Mouse (Mus musculus) lung, postnatal 0 days (tissue): ENCODE data around the gene Xlr. TPM values are rescaled to one million over a fixed set of nuclear protein-coding genes. Genes with fewer than 3 reads are reported as not detected.
A peak's percentile ranks its signal among the peaks of the same experiment; 100 is the strongest.
"Not testable (repeated sequence)": the region's sequence is repeated elsewhere in the genome, so short reads cannot be mapped to it uniquely, and the experiment has no call there.

Source experiments
- ATAC-seq: fragments of 200-750 bp; cut with Nextera tagmentation; 2 replicates; pipeline ENCODE4 v1.8.0; 2017; ENCODE audit warnings: moderate library complexity
- DNase-seq: peaks from one replicate; pipeline ENCODE4 v3.0.0-alpha.2; 2016; ENCODE audit warnings: low spot score
- H3K27ac ChIP-seq: fragments of 300-500 bp; sonication (generic); 2 replicates; pipeline ENCODE4 v1.5.1; 2014; ENCODE audit warnings: antibody characterized with exemption, mild to moderate bottlenecking, low read length, mixed read lengths
- H3K27me3 ChIP-seq: fragments of 300-500 bp; sonication (generic); replicated peaks from 2 replicates; pipeline ENCODE4 v1.6.1; 2014; ENCODE audit warnings: low read length, mixed read lengths; ENCODE audit not compliant: insufficient read depth
- H3K36me3 ChIP-seq: fragments of 300-500 bp; sonication (generic); 2 replicates; pipeline ENCODE4 v1.6.1; 2014; ENCODE audit warnings: low read length, mixed read lengths; ENCODE audit not compliant: insufficient read depth
- H3K4me1 ChIP-seq: fragments of 300-500 bp; sonication (generic); 2 replicates; pipeline ENCODE4 v1.6.1; 2014; ENCODE audit warnings: antibody characterized with exemption, low read depth, low read length, mixed read lengths; ENCODE audit not compliant: insufficient read depth
- H3K4me2 ChIP-seq: fragments of 300-500 bp; sonication (generic); replicated peaks from 2 replicates; pipeline ENCODE4 v1.6.1; 2014; ENCODE audit warnings: low read depth, mild to moderate bottlenecking, low read length, moderate library complexity, mixed read lengths
- H3K4me3 ChIP-seq: fragments of 300-500 bp; sonication (generic); 2 replicates; pipeline ENCODE4 v1.5.1; 2014; ENCODE audit warnings: low read depth, low read length
- H3K9ac ChIP-seq: fragments of 300-500 bp; sonication (generic); replicated peaks from 2 replicates; pipeline ENCODE4 v1.6.1; 2014; ENCODE audit warnings: low read depth, mild to moderate bottlenecking
- H3K9me3 ChIP-seq: fragments of 300-500 bp; sonication (generic); 2 replicates; pipeline ENCODE4 v1.6.1; 2016; ENCODE audit warnings: low read length, mixed read lengths
- CTCF ChIP-seq: IDR thresholded peaks from 2 replicates; pipeline ENCODE4 v1.5.1; 2016; ENCODE audit warnings: antibody characterized with exemption, mild to moderate bottlenecking
- EP300 ChIP-seq: IDR thresholded peaks from 2 replicates; pipeline ENCODE4 v1.6.1; 2016; ENCODE audit warnings: antibody characterized with exemption, mild to moderate bottlenecking, control low read depth
- WGBS: fragments of 180-500 bp; shearing (Covaris S2); extraction: QIAGEN DNeasy Blood & Tissue Kit; methylation state at CpG from one replicate; pipeline ENCODE4 v1.1.7; 2014; 5-methylcytosine and 5-hydroxymethylcytosine counted together
- polyA plus RNA-seq: library from polyadenylated mRNA; unstranded; fragments of >200 nt; fragmentation: Nextera tagmentation; extraction: Ambion mirVana; gene quantifications from 2 replicates; pipeline ENCODE4 v1.2.1, GENCODE M21; 2015

The Xlr gene
- 3.9 and 4.2 TPM in 2 replicates for polyA plus RNA-seq

DNA sequence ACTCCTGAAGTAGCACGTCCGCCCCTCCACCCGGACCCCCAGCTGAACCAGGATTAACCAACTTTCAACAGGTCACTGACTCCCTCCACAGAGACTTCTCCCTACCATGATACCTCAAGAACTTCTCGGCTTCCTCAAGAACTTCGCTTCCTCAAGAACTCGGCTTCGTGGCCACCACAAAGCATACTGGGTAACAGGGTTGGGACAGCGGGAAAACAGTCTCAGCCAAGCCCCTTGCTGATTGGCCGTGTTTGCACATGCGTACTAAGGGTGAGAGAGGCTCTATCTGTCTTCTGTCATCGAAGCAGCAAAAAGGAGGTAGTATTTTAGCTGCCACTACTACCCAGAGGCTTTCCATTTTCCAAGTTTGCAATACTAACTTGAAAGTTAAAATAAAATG is at the start of gene Xlr:
Gene Xlr (minus strand): TSS at position 188 of the 400 bp plus-strand sequence.
- H3K9me3 ChIP-seq, ATAC-seq, H3K4me1 ChIP-seq, H3K4me2 ChIP-seq, H3K36me3 ChIP-seq, H3K9ac ChIP-seq, H3K27me3 ChIP-seq, DNase-seq, H3K27ac ChIP-seq, H3K4me3 ChIP-seq: not testable (repeated sequence)
- 81% methylated on average over 11 of the region's 11 CpGs for WGBS

DNA sequence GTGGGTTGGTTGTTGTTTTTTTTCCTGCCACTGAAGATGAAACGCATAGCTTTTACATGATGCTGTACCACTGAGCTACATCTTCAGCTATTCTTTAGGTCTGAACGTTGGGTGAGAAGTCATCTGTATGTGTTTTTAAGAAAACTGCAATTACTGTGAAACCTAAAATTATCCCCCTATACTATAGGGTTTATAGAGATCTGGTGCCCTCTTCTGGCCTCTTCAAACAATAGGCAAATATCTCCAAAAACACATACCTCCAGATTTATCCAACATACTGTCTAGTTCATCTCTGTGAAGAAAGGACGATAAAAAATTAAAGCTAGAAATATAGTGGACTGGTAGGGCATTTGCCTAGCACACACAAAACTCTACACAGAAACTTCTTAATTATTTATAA is 1.6 kb upstream of the Xlr start:
- Histone ChIP-seq H3K36me3 (no peaks in the 10 kb centered on the region), H3K9ac (no peak overlapping the region), H3K9me3 (no peaks in the 10 kb centered on the region), H3K4me1 (no peaks in the 10 kb centered on the region), H3K4me3 (no peak overlapping the region), H3K27ac (no peak overlapping the region), H3K27me3 (no peaks in the 10 kb centered on the region), H3K4me2 (no peak overlapping the region)
- WGBS, result 43% methylated on average over 3 of the region's 3 CpGs
- DNase-seq, result peak; percentile 4
- ATAC-seq, result no peak
- TF ChIP-seq CTCF, result peak; percentile 40; the same call in 1 of the 2 replicates
- TF ChIP-seq EP300, result no peak

DNA sequence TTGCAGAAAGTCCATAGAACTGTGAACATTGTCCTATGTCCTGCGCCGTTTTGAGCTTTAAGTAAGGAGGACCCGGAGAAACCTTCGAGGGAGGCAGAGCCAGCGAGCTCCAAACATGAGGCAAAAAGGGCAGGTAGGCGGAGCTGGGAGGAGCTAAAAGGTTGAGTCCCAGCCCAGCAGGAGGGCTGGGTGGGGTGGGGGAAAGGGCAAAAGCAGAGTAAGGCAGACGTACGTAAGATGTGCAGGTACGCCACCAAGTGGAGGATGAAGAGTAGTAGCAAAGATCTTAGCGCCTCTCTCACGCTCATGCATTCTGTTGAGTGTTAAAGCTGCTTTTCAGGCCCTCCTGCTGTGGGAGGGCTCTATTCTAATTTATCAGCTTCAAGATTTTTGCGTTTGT is 21.2 kb downstream of the Xlr start, which contains the start of gene Zfp36l3:
Gene Zfp36l3 (minus strand): TSS at position 119 of the 400 bp plus-strand sequence.
- WGBS, result 87% methylated on average over 12 of the region's 12 CpGs

DNA sequence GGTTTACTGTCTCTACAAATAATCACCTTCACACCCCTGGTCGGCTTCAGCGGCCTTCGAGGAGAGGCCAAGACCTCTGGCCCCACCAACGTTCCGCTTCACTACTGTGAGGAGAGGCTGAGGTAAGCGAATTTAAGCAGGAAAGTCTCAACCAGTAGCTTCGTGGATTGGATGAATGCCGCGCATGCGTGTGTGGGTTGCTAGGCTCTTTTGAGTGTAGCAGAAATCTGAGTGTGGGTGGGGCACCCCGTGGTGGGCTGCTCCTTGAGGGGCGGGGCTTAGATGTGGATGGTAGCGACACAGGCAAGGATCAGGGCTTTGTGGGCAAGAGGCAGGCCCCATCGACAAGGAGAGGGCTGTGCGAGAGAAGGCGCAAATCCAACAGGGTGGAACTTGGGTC is 39.8 kb downstream of the Xlr start, which contains the start of gene 1700013H16Rik:
Gene 1700013H16Rik (minus strand): TSS at position 96 of the 400 bp plus-strand sequence.
- H3K9ac ChIP-seq, result no peak within 1 kb of the TSS

More for the DNA sequence above, 21.2 kb downstream of the Xlr start, which contains the start of gene Zfp36l3:
- Histone ChIP-seq H3K27ac (no peak within 1 kb of the TSS), H3K9ac (no peak within 1 kb of the TSS), H3K4me2 (no peak within 1 kb of the TSS), H3K36me3 (no peaks in the 10 kb centered on the region), H3K4me1 (no peaks in the 10 kb centered on the region), H3K4me3 (no peak within 1 kb of the TSS), H3K9me3 (no peaks in the 10 kb centered on the region), H3K27me3 (no peaks in the 10 kb centered on the region)
- DNase-seq (no peak), ATAC-seq (no peak)
- TF ChIP-seq CTCF (no peak), EP300 (no peak)

DNA sequence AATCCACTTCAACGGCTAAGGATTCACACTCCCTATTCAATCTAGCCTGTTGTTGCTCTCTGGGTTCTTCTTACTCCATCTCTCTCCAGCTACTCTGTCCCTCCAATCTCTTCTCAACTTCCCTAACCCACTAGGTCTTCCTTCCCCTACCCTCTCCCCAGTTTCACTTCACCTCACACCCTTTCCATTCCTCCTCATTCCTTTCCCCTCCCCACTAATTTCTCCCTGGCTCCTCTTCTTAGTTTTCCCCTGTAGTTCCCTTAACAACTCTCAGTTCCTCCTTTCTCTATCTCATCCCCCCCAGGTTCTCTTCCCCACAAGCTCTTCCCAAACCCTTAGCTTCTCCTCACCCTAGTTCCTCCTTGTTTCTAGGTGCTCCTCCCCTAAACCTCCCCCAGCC is 44.7 kb downstream of the Xlr start:
- H3K9ac ChIP-seq, result no peak overlapping the region
- TF ChIP-seq CTCF (no peak), EP300 (no peak)
- no peaks in the 10 kb centered on the region for H3K27me3 ChIP-seq
- H3K27ac ChIP-seq, result no peak overlapping the region
- DNase-seq, result no peak
- no peak for ATAC-seq
- H3K4me1 ChIP-seq, result no peaks in the 10 kb centered on the region
- WGBS, result 69% methylated on average over 1 of the region's 1 CpGs
- H3K36me3 ChIP-seq, result no peaks in the 10 kb centered on the region
- no peaks in the 10 kb centered on the region for H3K9me3 ChIP-seq
- no peak overlapping the region for H3K4me2 ChIP-seq
- H3K4me3 ChIP-seq, result no peak overlapping the region

More for the DNA sequence above, 39.8 kb downstream of the Xlr start, which contains the start of gene 1700013H16Rik:
- Histone ChIP-seq H3K4me3 (no peak within 1 kb of the TSS), H3K27me3 (no peaks in the 10 kb centered on the region), H3K36me3 (no peaks in the 10 kb centered on the region), H3K4me1 (no peaks in the 10 kb centered on the region), H3K9me3 (no peaks in the 10 kb centered on the region), H3K27ac (no peak within 1 kb of the TSS), H3K4me2 (no peak within 1 kb of the TSS)
- no peak for ATAC-seq
- TF ChIP-seq CTCF (no peak), EP300 (no peak)
- no peak for DNase-seq
- 91% methylated on average over 16 of the region's 16 CpGs for WGBS

DNA sequence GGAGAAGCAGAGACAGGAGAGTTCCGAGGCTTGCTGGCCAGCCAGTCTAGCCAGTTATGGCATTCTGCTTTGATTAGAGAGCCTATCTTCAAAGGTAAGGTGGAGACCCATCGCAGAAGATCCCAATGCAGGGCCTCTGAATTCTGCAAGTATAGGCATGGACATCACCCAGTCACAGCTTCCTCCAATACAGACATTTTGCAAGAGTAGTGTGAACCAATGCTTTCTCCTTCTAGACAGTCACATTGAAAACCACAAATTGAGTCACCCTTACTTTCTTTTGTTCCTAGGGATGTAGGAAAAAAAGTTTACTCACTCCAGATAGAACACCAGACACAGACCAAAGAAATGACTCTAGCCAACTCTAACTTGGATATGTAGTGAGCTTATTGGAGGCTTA is 68.5 kb downstream of the Xlr start:
- ATAC-seq, result no peak
- H3K4me3 ChIP-seq, result no peak overlapping the region
- no peaks in the 10 kb centered on the region for H3K36me3 ChIP-seq
- WGBS, result 74% methylated on average over 2 of the region's 2 CpGs
- H3K4me1 ChIP-seq, result no peaks in the 10 kb centered on the region
- H3K4me2 ChIP-seq, result no peak overlapping the region
- no peaks in the 10 kb centered on the region for H3K9me3 ChIP-seq
- H3K27me3 ChIP-seq, result no peaks in the 10 kb centered on the region
- TF ChIP-seq EP300 (no peak), CTCF (no peak)
- no peak overlapping the region for H3K9ac ChIP-seq
- H3K27ac ChIP-seq, result no peak overlapping the region
- no peak for DNase-seq

Other genes starting within 250 kb of the Xlr start
- gene Rtl8c, start 189.7 kb downstream of the Xlr start, polyA plus RNA-seq, result 37.1 and 39.9 TPM in 2 replicates
- not detected in 2 replicates for gene Gm14597, start 188.7 kb downstream of the Xlr start, polyA plus RNA-seq
- 287 and 330 TPM in 2 replicates for gene Rtl8a, start 154.0 kb downstream of the Xlr start, polyA plus RNA-seq
- 193 and 215 TPM in 2 replicates for gene Rtl8b, start 127.3 kb downstream of the Xlr start, polyA plus RNA-seq
- not detected in 2 replicates for gene 4930502E18Rik, start 72.9 kb downstream of the Xlr start, polyA plus RNA-seq
- not detected in 2 replicates for gene 1700013H16Rik, start 39.9 kb downstream of the Xlr start, polyA plus RNA-seq
- gene Zfp36l3, start 21.3 kb downstream of the Xlr start, polyA plus RNA-seq, result 0.07 TPM in 1 of 2 replicates, not detected in the other